Mouse (Mus musculus) cerebellum, adult (tissue): Measurements from ENCODE around the gene Lurap1l.

Source experiments
- ATAC-seq: cut with Nextera tagmentation; 2 replicates; pipeline ENCODE4 v1.9.2; 2017; ENCODE audit warnings: mild to moderate bottlenecking, moderate library complexity, mixed read lengths; ENCODE audit not compliant: insufficient number of reproducible peaks, low FRiP score, low TSS enrichment

Lurap1l gene

DNA sequence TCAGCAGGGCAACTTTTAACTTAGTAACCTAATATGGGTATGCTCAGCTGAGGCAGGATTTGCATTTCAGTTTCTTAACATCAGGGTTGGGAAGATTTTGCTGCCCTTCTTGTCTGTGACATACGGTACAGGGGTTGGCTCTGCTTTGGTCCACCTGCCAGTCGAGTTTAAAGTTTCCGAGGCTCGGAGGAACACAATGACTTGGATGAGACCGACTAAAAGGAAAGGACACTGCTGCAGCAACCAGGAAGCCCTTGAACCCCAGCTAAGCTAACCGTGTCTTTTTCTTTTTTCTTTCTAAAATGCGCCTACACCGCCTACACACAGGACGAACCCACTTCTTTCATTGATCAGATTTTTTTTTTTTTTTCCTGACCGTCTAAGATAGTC is at the start of gene Lurap1l:
Gene Lurap1l, plus strand, starts transcription at position 166 of the 390 bp plus-strand sequence.
- ATAC-seq: no peak

DNA sequence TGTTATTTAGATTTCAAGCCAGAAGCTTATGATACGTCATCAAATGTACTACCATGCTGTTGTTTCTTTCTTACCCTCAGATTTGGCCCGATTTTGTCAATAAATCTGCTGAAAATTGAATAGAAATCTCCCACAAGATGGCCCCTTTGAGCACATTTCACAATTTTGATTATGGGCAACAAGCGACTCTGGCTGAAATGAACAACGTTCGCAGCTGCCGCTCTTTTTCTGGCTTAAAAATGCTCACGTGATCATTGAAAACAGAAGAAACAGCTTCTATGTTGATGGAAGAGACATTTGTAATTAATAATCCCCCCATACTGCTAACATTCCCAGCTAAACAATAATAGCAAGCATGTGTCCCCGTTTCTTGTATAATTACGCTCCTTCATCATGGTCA is 47.5 kb upstream of the Lurap1l start:
- ATAC-seq: no peak

DNA sequence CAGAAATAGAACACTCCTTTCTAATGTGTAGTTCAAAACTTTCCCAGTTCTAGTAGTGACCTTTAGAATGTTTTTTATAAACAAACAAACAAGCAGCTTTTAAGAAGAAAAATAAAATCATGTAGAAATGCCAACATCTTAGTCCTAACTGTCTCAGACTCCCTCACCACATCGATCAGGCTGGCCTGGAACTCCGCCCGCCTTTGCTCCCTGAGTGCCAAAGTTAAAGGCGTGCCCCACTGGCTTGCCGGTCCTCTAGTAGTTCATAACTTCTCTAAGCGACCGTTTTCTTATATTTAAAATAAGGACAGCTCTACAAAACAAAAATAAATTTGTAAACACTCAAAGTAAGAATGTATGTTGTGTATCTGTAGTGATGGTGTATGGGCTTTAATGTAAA is 46.5 kb upstream of the Lurap1l start:
- no peak for ATAC-seq

DNA sequence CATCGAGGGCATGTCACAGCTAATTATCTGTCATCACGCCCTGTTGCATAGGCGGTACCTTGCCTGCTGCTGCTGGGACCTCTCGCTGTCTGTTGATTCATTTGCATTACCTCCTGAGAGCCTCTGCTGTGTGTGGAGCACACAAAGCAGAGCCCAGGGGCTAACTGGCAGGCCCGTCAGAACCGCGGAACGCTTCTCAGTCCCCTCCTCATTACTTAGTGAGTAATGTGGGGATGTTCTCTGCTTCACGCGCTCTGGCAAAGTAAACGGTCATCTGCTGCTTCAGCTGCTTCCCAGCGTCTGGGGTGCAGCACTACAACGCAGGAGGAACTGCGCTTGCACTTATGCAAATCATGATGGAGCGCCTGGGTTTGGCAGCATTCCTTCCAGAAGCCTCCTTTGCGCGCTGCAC is 45.9 kb upstream of the Lurap1l start:
- peak; percentile 36; the same call in 1 of the 2 replicates for ATAC-seq

DNA sequence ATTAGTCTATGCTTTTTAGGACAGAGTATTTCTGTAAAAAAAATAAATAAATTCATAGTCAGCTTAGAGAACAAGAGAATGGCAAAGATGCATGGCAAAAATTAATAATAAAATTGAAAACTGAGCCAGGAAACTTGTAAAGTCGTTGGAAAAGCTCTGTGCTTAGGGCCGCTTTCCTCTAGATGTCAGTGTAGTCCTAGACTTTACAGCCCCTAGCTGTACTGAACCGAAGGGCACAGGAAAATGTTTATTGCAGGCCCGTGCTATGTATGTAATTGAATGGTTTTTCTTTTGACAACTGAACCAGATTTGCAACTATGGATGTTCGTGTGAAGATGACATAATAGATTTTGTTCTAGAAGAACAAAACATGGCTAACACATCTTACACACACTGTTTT is 44.4 kb upstream of the Lurap1l start:
- ATAC-seq: no peak

DNA sequence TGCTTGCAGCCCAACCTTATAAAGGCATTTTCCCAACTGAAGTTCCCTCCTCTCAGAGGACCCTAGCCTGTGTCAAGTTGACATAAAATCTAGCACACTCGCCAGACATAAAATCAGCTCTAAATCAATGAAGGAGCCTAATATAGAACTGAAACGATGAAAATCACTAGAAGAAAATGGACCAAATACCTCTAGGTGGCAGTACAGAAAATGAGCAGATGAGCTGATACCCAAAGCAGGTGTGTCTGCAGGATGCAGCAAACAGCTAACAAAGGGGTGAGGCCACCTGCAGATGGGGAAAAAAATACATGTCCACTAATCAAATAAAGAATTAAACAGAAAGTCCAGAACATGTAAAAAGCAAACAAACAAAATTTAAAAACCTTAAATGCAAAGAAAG is 40.8 kb upstream of the Lurap1l start:
- ATAC-seq: no peak

DNA sequence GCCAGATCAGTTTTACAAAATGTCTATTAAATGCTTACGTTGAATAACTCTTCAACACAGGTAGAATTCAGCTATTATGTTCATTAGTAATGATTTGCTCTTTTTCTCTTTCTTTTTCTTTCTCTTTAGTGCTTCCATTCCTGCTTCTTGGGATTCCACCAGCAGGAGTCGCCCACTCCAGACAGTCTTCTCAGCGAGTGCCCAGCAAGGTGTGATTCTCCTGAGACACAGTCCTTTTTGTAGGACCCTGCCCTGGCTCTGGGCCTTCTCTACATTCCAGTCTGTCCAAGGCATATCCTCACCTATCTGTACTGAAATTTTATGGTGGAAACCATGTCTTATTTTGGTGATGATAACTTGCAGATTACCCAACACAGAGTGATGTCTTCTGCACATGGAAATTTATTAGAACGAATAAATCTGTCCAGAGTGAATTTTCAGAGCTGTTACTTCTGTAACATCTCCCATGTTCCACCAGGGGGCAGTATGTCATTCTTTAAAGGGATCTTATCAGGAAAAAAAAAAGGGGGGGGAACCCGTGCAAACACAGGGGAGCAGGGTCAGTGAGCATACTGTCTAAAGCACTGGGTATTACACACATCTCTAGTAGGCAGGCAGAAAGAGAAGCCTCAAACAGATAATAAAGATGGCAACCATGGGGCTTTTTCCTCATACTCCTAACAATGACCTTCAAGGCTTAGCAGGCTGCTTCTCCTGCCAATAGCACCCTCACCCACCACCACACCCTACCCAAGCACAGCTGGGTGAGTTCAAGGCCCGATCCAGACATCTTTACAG is 37.4 kb upstream of the Lurap1l start:
- no peak for ATAC-seq

DNA sequence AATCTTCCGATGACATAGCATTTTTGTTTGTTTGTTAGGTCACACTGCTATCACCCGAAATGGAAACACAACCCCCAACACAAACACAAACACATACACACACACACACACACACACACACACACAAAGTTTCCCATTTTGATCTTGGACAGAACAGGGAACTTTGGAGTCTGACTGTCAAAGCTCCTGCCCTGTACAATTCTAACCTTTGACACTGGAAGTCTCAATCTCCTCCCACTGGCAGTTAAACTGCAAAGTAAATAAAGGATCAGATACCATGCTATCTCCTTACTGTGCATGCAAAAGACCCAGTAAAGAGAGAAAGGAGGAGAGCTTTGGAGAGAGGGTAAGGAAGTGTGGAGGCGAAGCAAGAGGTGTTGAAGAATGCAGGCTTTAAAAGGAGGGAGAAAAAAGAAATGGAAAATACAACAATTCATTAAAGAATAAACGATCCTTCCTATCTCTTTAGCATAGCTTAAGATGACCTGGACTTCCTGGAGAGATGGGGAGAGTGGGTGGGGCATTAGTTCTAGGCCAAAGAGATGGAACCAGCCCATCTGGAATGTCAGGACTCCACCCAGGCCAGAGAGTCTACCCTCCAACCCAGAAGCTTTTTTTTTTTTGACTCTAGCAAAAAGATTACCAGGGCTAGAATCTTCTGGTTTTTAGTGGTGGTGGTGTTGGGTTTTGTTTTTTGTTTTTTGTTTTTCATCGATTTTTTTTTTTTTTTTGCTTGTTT is 36.2 kb upstream of the Lurap1l start:
- ATAC-seq: no peak

DNA sequence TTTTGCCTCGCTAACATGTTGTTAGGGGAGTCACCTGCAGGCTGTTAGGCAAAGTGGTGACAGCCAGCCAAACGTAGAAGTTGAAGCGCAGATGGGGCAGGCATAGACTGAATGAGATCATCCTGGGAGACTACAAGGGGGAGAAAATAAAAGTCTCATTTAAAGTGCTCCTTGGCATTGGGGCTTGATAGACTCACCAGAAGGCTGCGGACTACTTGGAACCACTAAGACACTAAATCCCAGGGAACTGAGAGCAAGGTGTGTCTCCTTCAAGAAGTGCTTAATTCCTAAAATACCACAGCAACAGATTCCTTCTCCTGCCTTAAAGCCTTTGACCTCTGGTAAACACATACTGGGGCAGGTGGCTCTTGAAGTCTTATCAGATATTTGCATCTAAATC is 35.4 kb upstream of the Lurap1l start:
- ATAC-seq: no peak

DNA sequence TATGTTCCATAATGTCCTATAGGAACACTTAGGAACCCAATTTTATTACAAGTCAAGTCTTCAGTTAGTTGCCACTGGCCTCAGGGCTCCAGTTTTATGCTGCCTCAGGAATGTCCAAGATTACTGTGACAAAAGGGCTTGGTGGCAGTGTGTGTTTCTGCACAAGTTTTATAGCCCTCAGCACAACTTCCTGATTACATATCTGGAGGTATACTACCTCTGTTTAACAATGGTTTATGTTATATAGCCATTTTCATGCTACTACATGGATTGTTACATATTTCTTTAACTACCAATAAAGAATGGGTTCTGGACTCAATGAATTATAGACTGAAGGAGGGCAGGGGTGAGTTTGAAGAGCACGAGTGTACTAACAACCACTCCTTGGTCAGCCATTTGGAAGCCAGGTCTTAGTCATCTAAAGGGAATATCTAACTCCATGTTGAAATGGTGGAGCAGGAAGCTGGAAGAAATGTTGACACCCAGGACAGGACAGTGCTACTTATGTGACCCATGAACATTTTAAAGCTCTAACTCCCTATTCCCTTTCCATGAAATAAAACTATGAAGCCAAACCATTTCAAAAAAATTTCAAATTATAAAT is 28.3 kb upstream of the Lurap1l start:
- ATAC-seq: no peak

DNA sequence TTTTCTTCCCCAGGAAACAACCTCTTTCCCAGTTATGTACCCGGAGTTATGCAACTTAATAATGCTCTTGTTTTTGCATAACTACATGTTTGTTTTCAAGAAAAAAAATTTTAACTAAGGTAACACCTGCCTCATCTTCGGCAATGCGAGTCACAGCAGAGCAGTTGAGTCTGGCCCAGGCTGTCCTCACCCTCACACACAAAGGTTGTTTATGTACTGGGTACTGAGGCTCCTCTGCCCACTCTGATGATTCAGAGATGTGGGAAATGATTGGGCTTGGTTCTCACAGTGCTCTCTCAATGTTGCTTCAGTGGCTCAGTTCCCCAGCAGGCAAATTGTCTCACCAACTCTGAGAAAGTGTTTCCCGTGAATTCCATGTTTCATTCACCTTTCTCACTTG is 23.8 kb upstream of the Lurap1l start:
- no peak for ATAC-seq

DNA sequence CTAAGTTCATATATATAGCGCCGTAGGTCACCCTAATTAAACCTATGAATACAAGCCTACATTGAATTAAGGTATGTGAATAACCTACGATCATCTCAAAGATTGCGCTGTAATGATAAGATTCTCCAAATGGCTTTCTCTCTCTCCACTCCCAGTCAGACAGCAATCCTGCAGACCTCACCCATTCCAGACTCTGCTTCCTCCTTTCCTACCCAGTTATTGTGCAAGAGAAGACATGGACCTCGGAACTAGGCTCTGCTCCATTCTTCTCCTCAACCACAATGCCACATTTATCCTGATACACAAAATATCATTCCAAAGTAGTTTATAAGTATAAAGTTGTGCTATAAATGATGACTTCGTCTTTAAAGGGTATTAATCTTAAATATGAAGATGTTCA is 19.4 kb upstream of the Lurap1l start:
- no peak for ATAC-seq

DNA sequence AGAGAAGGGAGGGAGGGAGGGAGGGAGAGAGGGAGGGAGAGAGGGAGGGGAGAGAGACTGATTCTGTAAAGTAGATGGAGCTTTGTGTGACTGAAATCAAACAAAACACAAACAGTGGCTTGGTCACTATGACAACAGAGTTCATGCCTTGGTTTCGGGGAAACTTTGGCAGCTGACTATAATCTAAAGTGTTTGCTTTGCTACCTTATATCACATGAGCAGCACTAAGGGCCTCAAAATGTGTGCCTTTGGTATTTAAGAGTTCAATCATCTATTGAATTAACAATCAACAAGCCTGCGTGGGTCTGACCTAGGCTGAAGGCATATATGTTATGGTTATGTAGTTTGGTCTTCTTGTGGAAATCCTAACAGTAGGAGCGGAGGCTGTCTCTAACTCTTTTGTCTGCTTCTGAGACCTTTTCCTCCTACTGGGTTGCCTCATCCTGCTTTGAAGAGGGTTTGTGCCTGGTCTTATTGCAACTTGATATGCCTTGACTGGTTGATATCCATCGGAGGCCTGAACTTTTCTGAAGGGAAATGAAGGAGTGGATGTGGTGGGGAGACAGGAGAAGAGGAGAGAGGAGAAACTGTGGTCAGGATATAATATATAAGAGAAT is 15.1 kb upstream of the Lurap1l start:
- ATAC-seq: no peak

DNA sequence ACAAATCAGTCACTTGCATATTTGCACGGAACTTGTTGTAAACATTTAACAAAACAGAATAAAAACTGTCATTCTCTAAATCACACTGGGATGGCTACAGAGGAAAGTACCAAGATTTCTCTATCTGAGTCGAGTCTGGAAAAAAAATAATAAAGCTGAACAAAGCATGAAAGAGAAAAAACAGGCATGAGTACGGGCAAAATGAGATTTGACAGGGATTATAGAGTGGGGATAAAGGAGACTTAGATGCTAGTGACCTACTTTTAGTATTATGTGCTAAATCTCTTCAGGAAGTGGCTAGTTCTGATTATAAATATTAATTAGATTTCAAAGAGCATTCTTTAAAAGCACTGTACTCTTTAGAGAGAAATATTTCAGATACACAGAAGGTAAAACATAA is 3.7 kb upstream of the Lurap1l start:
- no peak for ATAC-seq

DNA sequence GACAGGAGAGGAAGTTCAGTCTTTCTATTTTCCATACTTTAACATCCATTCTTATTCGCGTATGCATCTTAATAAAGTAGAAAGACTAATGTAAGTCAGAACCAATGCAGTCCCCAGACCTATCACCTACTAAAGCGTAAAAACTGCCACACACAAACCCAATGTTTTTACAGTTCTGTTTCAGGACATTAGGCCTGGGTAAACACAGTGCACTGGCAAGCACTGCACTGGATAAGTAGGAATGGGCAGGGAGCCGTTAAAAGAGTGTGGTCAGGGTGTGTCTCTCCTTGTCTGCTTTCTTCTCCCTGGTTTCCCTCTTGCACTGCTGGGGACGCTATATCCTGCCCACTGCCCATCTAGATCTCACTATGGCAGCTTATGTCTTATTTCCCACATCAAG is 2.5 kb upstream of the Lurap1l start:
- no peak for ATAC-seq

DNA sequence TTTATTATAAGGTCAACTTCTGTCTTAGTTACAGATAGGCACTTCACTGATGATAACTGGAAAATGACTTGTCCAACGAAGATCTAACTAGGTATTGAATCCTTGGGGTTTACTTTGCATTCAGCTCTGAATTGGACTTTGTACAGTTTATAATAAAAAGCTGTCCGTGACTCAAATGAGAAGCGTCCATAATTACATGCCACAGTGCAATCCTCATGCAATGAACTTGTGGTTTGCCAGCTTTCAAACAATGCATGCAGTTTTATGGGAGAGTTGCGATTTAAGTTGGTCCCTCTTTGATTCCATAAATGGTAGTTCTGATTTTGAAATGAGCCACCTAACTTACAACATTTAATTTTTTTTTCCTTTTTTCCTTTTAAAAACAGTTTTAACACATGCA is 1.5 kb upstream of the Lurap1l start:
- no peak for ATAC-seq

DNA sequence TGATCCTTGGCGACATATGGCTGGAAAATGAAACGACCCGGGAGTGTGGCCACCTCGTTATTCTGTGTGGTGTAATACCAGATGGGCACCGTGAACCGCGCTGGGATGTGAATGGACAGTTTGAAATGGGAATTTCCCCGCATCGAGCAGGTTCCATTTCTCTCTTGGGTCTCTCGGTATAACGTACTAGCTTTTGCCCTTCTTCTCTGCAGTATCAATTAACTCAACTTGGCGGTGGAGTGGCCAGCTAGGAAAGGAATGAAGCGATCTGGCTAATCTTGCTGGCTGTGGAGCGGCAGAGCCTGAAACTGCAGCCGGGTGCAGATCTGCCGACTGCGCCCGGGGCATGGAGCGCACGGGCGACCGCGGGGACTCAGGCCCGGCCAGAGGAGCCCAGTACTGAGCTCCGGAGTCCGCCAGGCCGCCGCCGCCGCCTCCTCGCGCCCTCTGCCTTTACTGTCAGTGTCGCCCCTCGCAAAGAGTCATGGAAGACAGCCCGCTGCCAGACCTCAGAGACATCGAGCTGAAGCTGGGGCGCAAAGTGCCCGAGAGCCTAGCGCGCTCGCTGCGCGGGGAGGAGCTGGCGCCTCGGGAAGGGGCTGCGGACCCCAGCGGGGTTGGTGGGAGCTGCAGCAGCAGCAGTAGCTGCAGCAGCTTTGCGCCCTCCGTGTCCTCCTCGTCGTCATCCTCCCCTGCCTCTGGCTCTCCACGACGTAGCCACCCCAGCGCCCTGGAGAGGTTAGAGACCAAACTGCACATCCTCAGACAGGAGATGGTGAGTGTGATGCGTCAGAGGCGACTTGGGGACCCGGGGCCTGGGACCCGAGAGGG is 640 bp downstream of the Lurap1l start:
- peak; percentile 74 for ATAC-seq

DNA sequence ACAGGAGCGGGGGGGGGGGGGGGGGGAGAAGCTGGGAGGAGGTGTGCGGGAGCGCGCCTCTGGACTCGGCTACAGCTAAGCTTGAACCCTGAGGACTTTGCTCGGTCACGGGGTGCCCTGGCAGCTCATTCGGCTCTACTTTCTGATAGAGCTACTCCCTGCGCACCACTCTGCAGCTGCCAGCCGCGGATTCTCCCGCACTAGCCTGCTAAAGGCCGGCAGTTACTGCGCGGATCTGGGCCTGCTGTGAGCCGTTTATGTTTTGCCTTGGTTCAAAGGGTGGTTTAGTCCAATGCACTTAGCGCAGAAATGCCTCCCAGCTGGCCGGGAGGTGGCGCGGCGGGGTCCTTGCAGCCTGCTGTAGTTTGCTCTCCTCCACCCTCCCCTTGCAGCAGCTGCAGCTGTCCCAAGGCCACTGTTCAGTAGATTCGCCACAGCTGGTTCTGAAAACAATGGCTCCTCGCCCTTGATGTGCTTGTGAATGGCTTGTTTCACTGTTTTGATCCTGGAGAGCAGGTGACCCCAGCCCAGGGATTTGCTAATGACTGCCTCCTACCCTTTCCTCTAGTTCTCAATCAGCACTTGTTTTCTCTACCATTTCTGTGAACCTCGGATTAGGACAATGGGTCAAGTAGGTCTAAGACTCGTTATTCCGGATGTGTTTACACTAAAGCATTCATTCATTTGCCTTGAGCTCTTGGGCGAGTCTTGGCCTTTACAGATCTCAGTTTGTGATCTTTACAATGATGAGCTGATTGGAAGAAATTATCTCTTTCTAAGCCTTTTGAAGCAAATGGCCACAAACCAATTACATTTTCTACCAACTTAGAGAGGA is 1.5 kb downstream of the Lurap1l start:
- ATAC-seq: peak; percentile 71

DNA sequence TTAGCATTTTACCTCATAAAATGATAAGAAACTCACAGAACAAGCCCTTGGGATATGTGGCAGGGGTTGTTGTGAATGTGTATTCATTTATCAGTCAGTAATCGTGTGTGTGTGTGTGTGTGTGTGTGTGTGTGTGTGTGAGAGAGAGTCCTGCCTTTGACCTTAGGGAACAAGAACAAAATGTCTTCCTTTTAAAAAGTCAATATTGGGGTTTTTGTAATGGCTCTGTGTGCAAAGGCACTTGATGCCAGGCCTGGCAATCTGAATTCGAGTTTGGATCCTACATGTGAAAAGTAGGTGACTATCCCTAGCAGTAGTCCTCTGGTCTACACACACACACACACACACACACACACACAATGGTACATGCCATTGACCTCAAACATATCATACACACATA is 4.8 kb downstream of the Lurap1l start:
- no peak for ATAC-seq
